Mouse (Mus musculus) heart, postnatal 14 days (tissue): ENCODE results near the gene Cdan1. TPM values are rescaled to one million over a fixed set of nuclear protein-coding genes. Genes with fewer than 3 reads are reported as not detected.
A peak's percentile ranks its signal among the peaks of the same experiment; 100 is the strongest.

ENCODE experiments used
- DNase-seq, 2 experiments: peaks; one replicate each; pipeline ENCODE4 v3.0.0; 2021 to 2022
- intact Hi-C: fragments of 180-260 bp; cut with DNase I; formaldehyde crosslinking; loops from one replicate; pipeline ENCODE4 v1.15.1; 2025
- total RNA-seq, 2 experiments: library from RNA; stranded (reverse); gene quantifications; 2 replicates each; pipeline ENCODE4 v1.2.3; 2021

Gene Cdan1
- total RNA-seq, 2 experiments from 2014 or later = 15.7 to 17.1 TPM

- intact Hi-C loops = no loop called here
- no peak for DNase-seq
Observed at GRCm38 (mm10) chr2:120761922-120762321, 88.0 kb downstream of the Cdan1 start.

- intact Hi-C loops = no loop called here
- DNase-seq = no peak
Observed at GRCm38 (mm10) chr2:120748041-120748440, 101.9 kb downstream of the Cdan1 start.

- intact Hi-C loops = no loop called here
- no peak for DNase-seq
Observed at GRCm38 (mm10) chr2:120745496-120745895, 104.4 kb downstream of the Cdan1 start.

- intact Hi-C loops = loop anchor here (2.0 kb wide), 1 partner anchor 119 kb away; the partner anchor contains the start of genes Cdan1 and Ttbk2
Observed at GRCm38 (mm10) chr2:120731877-120732530, 117.9 kb downstream of the Cdan1 start.

GRCm38 (mm10) chr2:120731167-120731862 is 118.6 kb downstream of the Cdan1 start:
- DNase-seq = peak; percentile 96
- intact Hi-C loops = loop anchor here (2.0 kb wide), 1 partner anchor 119 kb away; the partner anchor contains the start of genes Cdan1 and Ttbk2

More at GRCm38 (mm10) chr2:120731877-120732530, 117.9 kb downstream of the Cdan1 start:
- DNase-seq = no peak

GRCm38 (mm10) chr2:120730639-120731166 is 119.2 kb downstream of the Cdan1 start:
- intact Hi-C loops = loop anchor here (2.0 kb wide), 1 partner anchor 120 kb away; the partner anchor contains the start of genes Cdan1 and Ttbk2
- no peak for DNase-seq

- intact Hi-C loops = loop anchor here (2.0 to 5.0 kb wide), 2 partner anchors 103 to 121 kb away; partner anchors contain the start of genes Cdan1, Stard9 and Ttbk2
- peak in 1 of 2 experiments; percentile 26 for DNase-seq
Observed at GRCm38 (mm10) chr2:120729775-120730585, 119.9 kb downstream of the Cdan1 start.

GRCm38 (mm10) chr2:120724176-120724575 is 125.8 kb downstream of the Cdan1 start:
- DNase-seq = no peak
- intact Hi-C loops = no loop called here

GRCm38 (mm10) chr2:120723621-120724020 is 126.3 kb downstream of the Cdan1 start:
- peak in 1 of 2 experiments; percentile 20 for DNase-seq
- intact Hi-C loops = no loop called here

- intact Hi-C loops = no loop called here
- peak in 1 of 2 experiments; percentile 21 for DNase-seq
Observed at GRCm38 (mm10) chr2:120722491-120722890, 127.4 kb downstream of the Cdan1 start.

- intact Hi-C loops = no loop called here
- no peak for DNase-seq
Observed at GRCm38 (mm10) chr2:120721911-120722310, 128.0 kb downstream of the Cdan1 start.

GRCm38 (mm10) chr2:120720821-120721220 is 129.1 kb downstream of the Cdan1 start:
- intact Hi-C loops = no loop called here
- no peak for DNase-seq

- DNase-seq = no peak
- intact Hi-C loops = no loop called here
Observed at GRCm38 (mm10) chr2:120718496-120718895, 131.4 kb downstream of the Cdan1 start.

GRCm38 (mm10) chr2:120713441-120713840 is 136.5 kb downstream of the Cdan1 start:
- intact Hi-C loops = no loop called here
- no peak for DNase-seq

GRCm38 (mm10) chr2:120710948-120711347 is 139.0 kb downstream of the Cdan1 start:
- no peak for DNase-seq
- intact Hi-C loops = no loop called here

GRCm38 (mm10) chr2:120710154-120710553 is 139.8 kb downstream of the Cdan1 start:
- intact Hi-C loops = no loop called here
- no peak for DNase-seq

GRCm38 (mm10) chr2:120707041-120707440 is 142.9 kb downstream of the Cdan1 start:
- no peak for DNase-seq
- intact Hi-C loops = no loop called here

- intact Hi-C loops = no loop called here
- no peak for DNase-seq
Observed at GRCm38 (mm10) chr2:120702675-120703074, 147.3 kb downstream of the Cdan1 start.

- intact Hi-C loops = no loop called here
- DNase-seq = no peak
Observed at GRCm38 (mm10) chr2:120700379-120700885, 149.5 kb downstream of the Cdan1 start.

GRCm38 (mm10) chr2:120697767-120698166 is 152.2 kb downstream of the Cdan1 start:
- DNase-seq = no peak
- intact Hi-C loops = no loop called here
